Mouse (Mus musculus): Measurements from ENCODE around the gene Igf2bp2. TPM values are rescaled to one million over a fixed set of nuclear protein-coding genes. Genes with fewer than 3 reads are reported as not detected.

Igf2bp2 gene
- polyA plus RNA-seq, 1 experiment, result 12.2 TPM

DNA sequence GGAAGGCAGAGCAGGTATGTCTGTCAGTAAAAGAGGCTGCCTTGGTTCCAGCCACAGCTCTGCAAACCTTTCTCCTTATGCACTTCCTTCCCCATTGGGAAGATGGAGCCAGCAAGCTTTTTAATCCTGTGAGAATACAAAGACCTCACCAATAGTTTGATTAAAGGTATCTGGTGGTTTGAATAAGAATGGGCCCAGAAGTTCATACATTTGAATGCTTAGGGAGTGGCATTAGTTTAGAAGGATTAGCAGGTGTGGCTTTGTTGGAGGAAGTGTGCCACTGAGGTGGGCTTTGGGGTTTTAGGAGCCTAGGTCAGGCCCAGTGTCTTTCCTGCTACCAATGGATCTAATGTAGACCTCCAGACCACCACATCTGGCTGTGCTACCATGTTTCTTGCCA, 97.6 kb downstream of the Igf2bp2 start:
- no peak for TF ChIP-seq SRF (IDR thresholded peaks at IDR 0.05; ENCODE audit: control insufficient read depth, insufficient read length, low read depth)
- no peak for TF ChIP-seq E2F4 (IDR thresholded peaks at IDR 0.05; ENCODE audit: insufficient read depth)
- TF ChIP-seq REST (IDR thresholded peaks at IDR 0.05; ENCODE audit: insufficient read depth, insufficient read length), result no peak
- TF ChIP-seq MYOG (IDR thresholded peaks at IDR 0.05; ENCODE audit: control insufficient read depth in 1 of 3, insufficient read depth in 1 of 3, insufficient read length in 2 of 3, low read depth in 2 of 3), result no peak
- TF ChIP-seq USF1 (IDR thresholded peaks at IDR 0.05; ENCODE audit: low read depth), result no peak
- TF ChIP-seq TCF3 (IDR thresholded peaks at IDR 0.05; ENCODE audit: insufficient read length, low read depth), result no peak
- TF ChIP-seq MAX (IDR thresholded peaks at IDR 0.05; ENCODE audit: low read depth), result no peak
- TF ChIP-seq POLR2A (IDR thresholded peaks at IDR 0.05; ENCODE audit: insufficient read length, low read depth), result no peak
- no peak for TF ChIP-seq TCF12 (IDR thresholded peaks at IDR 0.05; ENCODE audit: insufficient read depth, poor library complexity, severe bottlenecking)
- TF ChIP-seq CEBPB (IDR thresholded peaks at IDR 0.05; ENCODE audit: insufficient read depth, poor library complexity, severe bottlenecking), result no peak
- TF ChIP-seq POLR2AphosphoS2 (IDR thresholded peaks at IDR 0.05; ENCODE audit: insufficient read length, low read depth), result no peak
- no peak for TF ChIP-seq MYOD1 (IDR thresholded peaks at IDR 0.05; ENCODE audit: control insufficient read depth in 1 of 3, insufficient read length in 2 of 3, low read depth in 2 of 3)
- Histone ChIP-seq H3K36me3 (ENCODE audit: control insufficient read depth, insufficient read depth) (peaks cover 23% of the 10 kb centered on the region), H3K79me2 (ENCODE audit: control insufficient read depth, insufficient read depth) (no peaks in the 10 kb centered on the region), H3K4me3 (no peak overlapping the region), H3ac (ENCODE audit: control insufficient read depth, insufficient read length) (no peak overlapping the region), H3K4me2 (ENCODE audit: low read depth) (no peak overlapping the region), H3K27me3 (ENCODE audit: control insufficient read depth, insufficient read depth, insufficient read length) (no peaks in the 10 kb centered on the region)

DNA sequence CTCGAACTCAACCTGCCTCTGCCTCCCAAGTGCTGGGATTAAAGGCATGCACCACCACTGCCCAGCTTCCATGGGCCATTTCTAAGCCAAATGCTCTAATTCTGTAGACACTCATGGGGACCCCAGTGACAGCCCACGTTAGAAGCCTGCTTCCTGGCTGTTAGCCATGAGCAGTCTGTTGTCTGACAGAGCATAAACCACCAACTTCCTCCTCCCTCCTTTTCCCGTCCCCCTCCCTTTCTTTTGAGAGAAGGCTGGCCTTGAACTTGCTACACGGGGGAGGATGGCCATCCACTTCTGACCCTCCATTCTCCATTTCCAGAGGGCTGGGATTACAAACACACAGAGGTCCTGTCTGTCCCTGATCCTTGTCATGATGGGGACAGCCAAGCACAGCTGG, 100.8 kb downstream of the Igf2bp2 start:
- no peaks in the 10 kb centered on the region for H3K79me2 ChIP-seq (ENCODE audit: control insufficient read depth, insufficient read depth)
- no peaks in the 10 kb centered on the region for H3K27me3 ChIP-seq (ENCODE audit: control insufficient read depth, insufficient read depth, insufficient read length)
- H3ac ChIP-seq (ENCODE audit: control insufficient read depth, insufficient read length), result no peak overlapping the region
- TF ChIP-seq REST (IDR thresholded peaks at IDR 0.05; ENCODE audit: insufficient read depth, insufficient read length) (no peak), USF1 (IDR thresholded peaks at IDR 0.05; ENCODE audit: low read depth) (no peak), POLR2AphosphoS2 (IDR thresholded peaks at IDR 0.05; ENCODE audit: insufficient read length, low read depth) (no peak), MYOD1 (IDR thresholded peaks at IDR 0.05; ENCODE audit: control insufficient read depth in 1 of 3, insufficient read length in 2 of 3, low read depth in 2 of 3) (no peak), CEBPB (IDR thresholded peaks at IDR 0.05; ENCODE audit: insufficient read depth, poor library complexity, severe bottlenecking) (no peak), MAX (IDR thresholded peaks at IDR 0.05; ENCODE audit: low read depth) (no peak), MYOG (IDR thresholded peaks at IDR 0.05; ENCODE audit: control insufficient read depth in 1 of 3, insufficient read depth in 1 of 3, insufficient read length in 2 of 3, low read depth in 2 of 3) (no peak), E2F4 (IDR thresholded peaks at IDR 0.05; ENCODE audit: insufficient read depth) (no peak), TCF12 (IDR thresholded peaks at IDR 0.05; ENCODE audit: insufficient read depth, poor library complexity, severe bottlenecking) (no peak), SRF (IDR thresholded peaks at IDR 0.05; ENCODE audit: control insufficient read depth, insufficient read length, low read depth) (no peak), POLR2A (IDR thresholded peaks at IDR 0.05; ENCODE audit: insufficient read length, low read depth) (no peak), TCF3 (IDR thresholded peaks at IDR 0.05; ENCODE audit: insufficient read length, low read depth) (no peak)
- no peak overlapping the region for H3K4me2 ChIP-seq (ENCODE audit: low read depth)
- no peak overlapping the region for H3K4me3 ChIP-seq
- peaks cover 12% of the 10 kb centered on the region for H3K36me3 ChIP-seq (ENCODE audit: control insufficient read depth, insufficient read depth)

DNA sequence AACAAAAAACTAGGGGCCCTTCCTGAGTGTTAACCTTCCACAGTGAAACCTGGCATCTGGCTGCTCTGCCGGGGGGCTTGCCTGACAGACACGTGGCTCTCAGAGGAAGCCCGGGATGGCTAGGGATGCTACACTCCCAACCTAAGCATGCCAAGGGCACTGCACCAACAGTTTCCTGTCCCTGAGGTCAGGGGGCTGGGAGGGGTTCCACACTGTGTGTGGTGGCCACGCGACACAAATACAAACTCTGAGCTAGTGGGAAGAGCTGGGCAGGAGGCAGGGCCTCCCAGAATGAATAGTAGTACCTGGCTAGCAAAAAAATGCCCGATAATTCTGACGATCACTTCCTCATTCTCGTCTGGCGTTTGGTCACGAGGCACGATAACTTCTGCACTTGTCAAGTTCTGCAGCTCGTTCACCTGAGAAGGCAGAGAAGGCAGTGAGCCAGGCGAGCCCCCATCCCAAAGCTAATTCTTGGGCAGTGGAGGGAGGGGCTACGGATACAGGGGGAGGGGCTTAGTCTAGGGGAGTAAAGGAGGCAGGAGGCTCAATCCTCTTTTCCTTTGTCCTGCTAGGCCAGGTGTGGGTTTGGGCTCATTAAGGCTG, 101.4 kb downstream of the Igf2bp2 start:
- H3K4me2 ChIP-seq (ENCODE audit: low read depth), result no peak overlapping the region
- no peak overlapping the region for H3ac ChIP-seq (ENCODE audit: control insufficient read depth, insufficient read length)
- TF ChIP-seq E2F4 (IDR thresholded peaks at IDR 0.05; ENCODE audit: insufficient read depth) (no peak), USF1 (IDR thresholded peaks at IDR 0.05; ENCODE audit: low read depth) (no peak), POLR2A (IDR thresholded peaks at IDR 0.05; ENCODE audit: insufficient read length, low read depth) (no peak), MYOD1 (IDR thresholded peaks at IDR 0.05; ENCODE audit: control insufficient read depth in 1 of 3, insufficient read length in 2 of 3, low read depth in 2 of 3) (no peak), MAX (IDR thresholded peaks at IDR 0.05; ENCODE audit: low read depth) (no peak), TCF12 (IDR thresholded peaks at IDR 0.05; ENCODE audit: insufficient read depth, poor library complexity, severe bottlenecking) (no peak), POLR2AphosphoS2 (IDR thresholded peaks at IDR 0.05; ENCODE audit: insufficient read length, low read depth) (no peak)
- H3K36me3 ChIP-seq (ENCODE audit: control insufficient read depth, insufficient read depth), result peaks cover 12% of the 10 kb centered on the region
- no peak overlapping the region for H3K4me3 ChIP-seq
- no peaks in the 10 kb centered on the region for H3K27me3 ChIP-seq (ENCODE audit: control insufficient read depth, insufficient read depth, insufficient read length)
- no peaks in the 10 kb centered on the region for H3K79me2 ChIP-seq (ENCODE audit: control insufficient read depth, insufficient read depth)

- Histone ChIP-seq H3ac (ENCODE audit: control insufficient read depth, insufficient read length) (no peak overlapping the region), H3K27me3 (ENCODE audit: control insufficient read depth, insufficient read depth, insufficient read length) (no peaks in the 10 kb centered on the region), H3K79me2 (ENCODE audit: control insufficient read depth, insufficient read depth) (no peaks in the 10 kb centered on the region), H3K4me2 (ENCODE audit: low read depth) (no peak overlapping the region), H3K36me3 (ENCODE audit: control insufficient read depth, insufficient read depth) (peaks cover 12% of the 10 kb centered on the region), H3K4me3 (no peak overlapping the region)
- TF ChIP-seq POLR2A (IDR thresholded peaks at IDR 0.05; ENCODE audit: insufficient read length, low read depth) (no peak), TCF3 (IDR thresholded peaks at IDR 0.05; ENCODE audit: insufficient read length, low read depth) (no peak), MYOG (IDR thresholded peaks at IDR 0.05; ENCODE audit: control insufficient read depth in 1 of 3, insufficient read depth in 1 of 3, insufficient read length in 2 of 3, low read depth in 2 of 3) (no peak), MYOD1 (IDR thresholded peaks at IDR 0.05; ENCODE audit: control insufficient read depth in 1 of 3, insufficient read length in 2 of 3, low read depth in 2 of 3) (no peak), REST (IDR thresholded peaks at IDR 0.05; ENCODE audit: insufficient read depth, insufficient read length) (no peak), SRF (IDR thresholded peaks at IDR 0.05; ENCODE audit: control insufficient read depth, insufficient read length, low read depth) (no peak), E2F4 (IDR thresholded peaks at IDR 0.05; ENCODE audit: insufficient read depth) (no peak), TCF12 (IDR thresholded peaks at IDR 0.05; ENCODE audit: insufficient read depth, poor library complexity, severe bottlenecking) (no peak), MAX (IDR thresholded peaks at IDR 0.05; ENCODE audit: low read depth) (no peak), CEBPB (IDR thresholded peaks at IDR 0.05; ENCODE audit: insufficient read depth, poor library complexity, severe bottlenecking) (no peak), USF1 (IDR thresholded peaks at IDR 0.05; ENCODE audit: low read depth) (no peak), POLR2AphosphoS2 (IDR thresholded peaks at IDR 0.05; ENCODE audit: insufficient read length, low read depth) (no peak)
Measured at GRCm38 (mm10) chr16:22060416-22060815, 102.7 kb downstream of the Igf2bp2 start.
